Mouse (Mus musculus): ENCODE measurements at regions not wholly inside any gene's neighbourhood (a gene's known extent, or its start where the extent isn't known, plus 50 kb on each side); places are given as distances from the start of the nearest gene placed in this dataset.
A peak's percentile ranks its signal among the peaks of the same experiment; 100 is the strongest.

DNA sequence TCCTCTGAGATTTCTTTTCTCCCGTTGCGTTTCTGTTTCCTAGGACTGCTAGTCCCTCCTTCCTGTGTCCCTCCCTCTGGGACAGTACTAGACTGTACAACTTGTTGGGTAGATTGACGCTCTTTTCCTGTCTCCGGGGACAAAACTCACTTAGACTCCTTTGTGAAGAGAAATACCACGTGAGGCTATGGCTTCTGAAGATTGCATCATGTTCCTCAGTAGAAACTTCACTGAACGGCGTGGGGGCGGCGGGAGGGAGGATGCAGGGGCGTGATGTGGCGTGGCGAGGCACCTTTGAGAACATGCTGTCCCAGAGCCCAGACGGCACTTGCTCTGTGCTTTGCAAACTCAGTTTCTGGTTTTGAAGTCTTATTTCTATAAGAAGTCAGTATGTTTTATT lies 78.5 kb downstream of the Spata18 start:
- no peak for DNase-seq (ENCODE audit: low spot score)
- intact Hi-C loops (cut with DNase I) = no loop called here

GRCm38 (mm10) chr5:73731423-73731822 lies 80.2 kb downstream of the Spata18 start:
- no peak for DNase-seq (ENCODE audit: low spot score)
- intact Hi-C loops (cut with DNase I) = no loop called here

DNA sequence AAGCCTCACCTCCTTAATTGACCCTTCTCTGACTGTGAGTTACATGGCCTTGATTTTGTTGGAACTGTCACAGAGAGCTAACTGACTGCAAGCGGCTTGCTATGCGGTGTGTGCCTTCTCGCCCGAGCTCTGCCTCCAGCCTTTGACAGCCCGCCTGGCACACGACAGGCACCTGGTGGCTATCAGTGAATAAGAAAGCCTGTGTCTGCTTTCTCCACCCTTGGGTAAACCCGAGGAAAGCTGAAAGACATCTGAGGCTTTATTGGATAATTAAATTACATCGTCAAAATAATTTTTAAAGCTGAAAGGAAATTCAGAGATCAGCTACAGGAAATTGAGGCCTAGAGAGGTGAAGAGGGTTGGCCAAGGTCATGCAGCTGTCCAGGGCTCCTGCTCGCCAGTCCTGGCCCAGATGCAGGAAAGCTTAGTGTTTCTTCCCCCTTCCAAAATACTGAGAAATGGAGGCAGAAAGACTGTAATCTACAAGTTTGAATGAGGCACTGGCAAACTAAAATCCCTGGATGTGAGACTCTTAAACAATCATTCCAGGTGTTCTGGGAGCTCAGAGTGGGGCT lies 80.9 kb downstream of the Spata18 start:
- intact Hi-C loops (cut with DNase I) = no loop called here
- no peak for DNase-seq (ENCODE audit: low spot score)

- DNase-seq (ENCODE audit: low spot score) = no peak
- intact Hi-C loops (cut with DNase I) = no loop called here
These were observed 89.6 kb downstream of the Spata18 start for GRCm38 (mm10) chr5:73740766-73741165.

DNA sequence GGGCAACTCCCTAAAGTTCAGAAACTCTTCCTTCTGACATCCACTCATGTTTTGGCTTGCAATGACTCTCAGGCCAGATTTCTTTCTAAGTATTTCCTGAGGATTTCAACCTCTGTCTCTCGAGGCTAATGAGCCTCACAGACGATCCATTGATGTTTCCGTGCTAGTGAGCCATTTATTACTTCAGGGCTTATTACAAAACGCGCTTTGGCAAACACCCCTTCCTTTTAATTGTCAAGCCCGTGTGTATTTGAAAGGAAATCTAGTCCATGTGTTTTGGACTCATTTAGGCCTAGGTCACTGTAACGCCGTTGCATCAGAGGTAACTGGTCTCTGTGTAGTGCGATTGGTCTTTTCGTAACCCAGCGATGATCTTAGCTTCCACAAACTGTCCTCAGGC lies 90.3 kb downstream of the Spata18 start:
- intact Hi-C loops (cut with DNase I) = no loop called here
- no peak for DNase-seq (ENCODE audit: low spot score)

DNA sequence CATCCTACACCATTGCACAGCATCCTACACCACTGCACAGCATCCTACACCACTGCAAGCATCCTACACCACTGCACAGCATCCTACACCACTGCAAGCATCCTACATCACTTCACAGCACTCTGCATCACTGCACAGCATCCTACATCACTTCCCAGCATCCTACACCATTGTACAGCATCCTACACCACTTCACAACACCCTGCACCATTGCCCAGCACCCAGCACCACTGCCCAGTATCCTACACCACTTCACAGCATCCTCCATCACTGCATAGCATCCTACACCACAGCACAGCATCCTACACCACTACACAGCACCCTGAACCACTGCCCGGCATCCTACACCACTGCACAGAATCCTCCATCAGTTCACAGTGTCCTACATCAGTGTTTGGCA lies 92.8 kb downstream of the Spata18 start:
- intact Hi-C loops (cut with DNase I) = no loop called here
- no peak for DNase-seq (ENCODE audit: low spot score)

GRCm38 (mm10) chr5:73749791-73750190 lies 98.6 kb downstream of the Spata18 start:
- intact Hi-C loops (cut with DNase I) = no loop called here
- no peak for DNase-seq (ENCODE audit: low spot score)

GRCm38 (mm10) chr5:73752225-73752644 lies 101.1 kb downstream of the Spata18 start:
- intact Hi-C loops (cut with DNase I) = no loop called here
- no peak for DNase-seq (ENCODE audit: low spot score)

GRCm38 (mm10) chr5:73753827-73754226 lies 102.6 kb downstream of the Spata18 start:
- no peak for DNase-seq (ENCODE audit: low spot score)
- intact Hi-C loops (cut with DNase I) = no loop called here

DNA sequence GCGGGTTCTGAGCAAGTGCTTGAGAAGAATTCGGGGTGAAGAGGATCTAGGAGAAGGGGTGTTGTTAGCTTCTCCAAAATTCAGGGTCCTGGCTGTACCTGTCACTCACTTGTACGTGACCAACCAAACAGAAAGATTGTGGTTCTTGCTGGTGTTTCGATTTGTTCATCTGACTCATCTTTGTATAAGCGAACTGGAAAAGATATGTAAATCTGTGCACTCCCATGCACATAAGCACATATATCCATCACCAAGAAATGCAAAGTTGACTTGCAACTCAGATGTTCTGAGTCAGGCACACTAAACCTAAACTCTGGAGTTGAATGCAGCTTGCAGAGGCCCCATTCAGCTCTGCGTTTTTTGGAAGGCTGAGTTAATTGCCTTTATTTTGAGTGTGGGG lies 107.4 kb downstream of the Spata18 start:
- intact Hi-C loops (cut with DNase I) = no loop called here
- DNase-seq (ENCODE audit: low spot score) = no peak

- no peak for DNase-seq (ENCODE audit: low spot score)
- intact Hi-C loops (cut with DNase I) = loop anchor here (5.0 kb wide), 2 partner anchors 516 to 1396 kb away; no protein-coding TSS in a partner anchor
These were observed 110.1 kb downstream of the Spata18 start for GRCm38 (mm10) chr5:73761236-73761635.

- intact Hi-C loops (cut with DNase I) = loop anchor here (5.0 kb wide), 2 partner anchors 516 to 1396 kb away; no protein-coding TSS in a partner anchor
- DNase-seq (ENCODE audit: low spot score) = peak; percentile 71
These were observed 110.5 kb downstream of the Spata18 start for GRCm38 (mm10) chr5:73761709-73762108.

DNA sequence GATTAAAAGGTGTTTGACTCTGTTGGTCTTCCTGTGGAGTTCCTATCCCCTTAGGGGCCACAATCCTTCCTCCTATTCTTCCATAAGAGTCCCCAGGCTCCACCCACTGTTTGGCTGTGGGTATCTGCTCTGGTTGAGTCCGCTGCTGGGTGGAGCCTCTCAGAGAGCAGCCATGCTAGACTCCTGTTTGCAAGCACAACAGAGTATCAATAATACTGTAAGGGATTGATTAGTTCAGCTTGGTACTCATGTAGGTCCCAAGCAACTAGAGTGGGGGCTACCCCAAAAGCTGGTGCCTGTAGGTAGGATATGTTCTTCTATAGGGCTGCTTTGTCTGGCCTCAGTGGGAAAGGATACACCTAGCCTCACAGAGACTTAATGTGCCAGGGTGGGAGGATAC lies 113.0 kb downstream of the Spata18 start:
- intact Hi-C loops (cut with DNase I) = loop anchor here (5.0 kb wide), 2 partner anchors 513 to 1393 kb away; no protein-coding TSS in a partner anchor
- DNase-seq (ENCODE audit: low spot score) = no peak

GRCm38 (mm10) chr5:73765466-73765865 lies 114.3 kb downstream of the Spata18 start:
- intact Hi-C loops (cut with DNase I) = no loop called here
- DNase-seq (ENCODE audit: low spot score) = no peak

- intact Hi-C loops (cut with DNase I) = no loop called here
- no peak for DNase-seq (ENCODE audit: low spot score)
These were observed 117.1 kb downstream of the Spata18 start for GRCm38 (mm10) chr5:73768253-73768652.

DNA sequence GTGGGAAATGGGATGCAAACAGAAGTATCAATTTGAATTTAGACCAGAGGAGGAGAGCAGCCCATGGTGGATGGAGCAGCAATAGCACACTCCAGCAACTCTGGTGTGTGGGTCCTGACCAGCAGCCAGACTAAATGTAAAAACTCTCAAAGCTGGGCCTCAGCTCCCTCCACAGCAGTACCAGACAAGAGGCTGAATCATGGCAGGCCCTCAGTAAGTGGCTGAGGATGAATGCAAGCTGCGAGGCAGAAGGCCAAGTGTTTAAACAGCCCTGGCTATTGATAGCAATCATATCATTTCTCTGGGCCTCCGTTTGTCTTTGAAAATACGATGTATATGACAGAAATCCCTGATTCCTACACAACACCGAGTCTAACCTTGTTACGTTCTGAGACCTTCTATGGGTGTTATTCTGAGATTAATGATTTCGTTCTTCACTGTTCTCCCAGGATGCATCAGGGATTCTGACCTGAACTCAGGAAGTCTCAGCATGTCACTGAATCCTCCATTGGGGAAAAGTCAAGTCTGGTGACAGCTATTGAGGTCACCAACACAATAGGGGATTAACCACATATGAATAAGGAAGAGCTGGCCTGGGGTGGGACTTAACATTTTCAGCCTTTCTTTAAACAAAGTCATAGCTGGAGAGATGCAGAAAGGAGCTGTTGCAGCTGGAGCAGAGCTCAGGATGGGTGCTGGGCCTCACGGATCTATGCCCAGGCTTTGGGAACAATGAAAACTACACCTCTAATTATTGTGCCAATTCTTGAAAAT lies 124.8 kb downstream of the Spata18 start:
- intact Hi-C loops (cut with DNase I) = no loop called here

GRCm38 (mm10) chr5:73777282-73777921 lies 126.2 kb downstream of the Spata18 start:
- intact Hi-C loops (cut with DNase I) = no loop called here

More for the DNA sequence above, 124.8 kb downstream of the Spata18 start:
- DNase-seq (ENCODE audit: low spot score) = no peak

GRCm38 (mm10) chr5:73781190-73781940 lies 130.2 kb downstream of the Spata18 start:
- intact Hi-C loops (cut with DNase I) = no loop called here
- DNase-seq (ENCODE audit: low spot score) = no peak

More at GRCm38 (mm10) chr5:73777282-73777921, 126.2 kb downstream of the Spata18 start:
- peak; percentile 77 for DNase-seq (ENCODE audit: low spot score)

GRCm38 (mm10) chr5:73782214-73783091 lies 131.3 kb downstream of the Spata18 start:
- no peak for DNase-seq (ENCODE audit: low spot score)
- intact Hi-C loops (cut with DNase I) = no loop called here
